Mouse (Mus musculus) heart, postnatal 10 days (tissue): ENCODE measurements around the gene Tor1aip2. TPM values are rescaled to one million over a fixed set of nuclear protein-coding genes. Genes with fewer than 3 reads are reported as not detected.

Experiments
- DNase-seq, 2 experiments: peaks; one replicate each; pipeline ENCODE4 v3.0.0; 2021
- intact Hi-C: fragments of 180-260 bp; cut with DNase I; formaldehyde crosslinking; loops from one replicate; pipeline ENCODE4 v1.15.1; 2025
- total RNA-seq, 2 experiments: library from RNA; stranded (reverse); gene quantifications; 2 replicates each; pipeline ENCODE4 v1.2.3; 2021

Tor1aip2 gene
- total RNA-seq, 2 experiments from 2014 or later: 58.8 to 62.2 TPM

DNA sequence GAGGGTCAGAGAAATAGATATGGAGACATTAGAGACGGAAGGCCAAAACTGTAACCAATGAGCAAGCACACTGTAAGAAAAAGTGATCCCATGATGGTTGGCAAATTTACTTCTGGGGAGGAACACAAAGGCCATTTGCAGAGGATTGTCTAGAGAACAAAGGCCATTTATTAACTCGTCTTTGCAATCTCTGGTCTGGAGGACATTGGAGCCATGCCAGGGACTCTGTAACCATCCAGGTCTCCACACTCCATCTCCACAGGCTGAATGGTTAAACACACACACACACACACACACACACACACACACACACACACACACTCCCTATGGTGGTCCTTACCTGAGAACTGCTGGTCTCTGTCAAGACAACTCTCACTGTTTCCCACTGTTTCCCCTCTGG lies 70.2 kb downstream of the Tor1aip2 start:
- no peak for DNase-seq
- intact Hi-C loops: no loop called here

DNA sequence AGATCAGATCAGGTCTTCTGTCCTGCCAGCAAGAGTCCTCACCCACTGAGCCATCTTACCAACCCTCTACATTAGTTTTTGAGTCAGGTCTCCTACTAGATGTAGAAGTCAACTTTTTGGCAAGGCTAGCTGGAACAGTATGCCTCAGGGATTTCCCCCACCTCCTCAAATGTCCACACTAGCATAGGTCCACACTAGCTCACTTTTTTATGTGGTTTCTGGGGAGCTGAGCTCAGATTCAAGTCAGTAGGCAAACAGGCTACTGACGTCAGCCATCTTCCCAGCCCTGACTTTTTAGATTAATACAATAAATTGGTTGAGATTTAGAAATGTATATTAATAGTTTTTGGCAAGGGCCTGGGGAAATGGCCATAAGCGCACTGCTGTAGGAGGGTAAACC lies 72.2 kb downstream of the Tor1aip2 start:
- intact Hi-C loops: no loop called here
- no peak for DNase-seq

DNA sequence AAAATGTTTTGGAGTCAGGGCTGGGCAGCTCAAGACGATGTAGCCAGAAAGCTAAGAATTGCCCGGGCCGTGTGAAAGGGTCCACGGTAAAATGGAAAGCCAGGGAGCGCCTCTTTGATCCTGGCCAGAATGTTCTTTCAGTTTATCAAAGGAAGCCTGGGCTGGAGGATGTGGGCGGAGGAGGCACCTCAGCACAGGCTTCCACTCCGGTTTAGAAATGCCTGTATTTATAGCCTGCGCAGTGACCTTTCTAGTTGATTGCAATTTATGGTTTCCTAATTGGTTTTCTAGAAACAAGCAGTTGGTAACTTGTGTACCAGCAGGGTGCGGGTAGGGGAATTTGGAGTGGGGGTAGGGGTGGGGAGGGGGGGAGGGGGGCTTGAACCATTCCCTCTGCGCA lies 73.2 kb downstream of the Tor1aip2 start:
- DNase-seq: no peak
- intact Hi-C loops: no loop called here

DNA sequence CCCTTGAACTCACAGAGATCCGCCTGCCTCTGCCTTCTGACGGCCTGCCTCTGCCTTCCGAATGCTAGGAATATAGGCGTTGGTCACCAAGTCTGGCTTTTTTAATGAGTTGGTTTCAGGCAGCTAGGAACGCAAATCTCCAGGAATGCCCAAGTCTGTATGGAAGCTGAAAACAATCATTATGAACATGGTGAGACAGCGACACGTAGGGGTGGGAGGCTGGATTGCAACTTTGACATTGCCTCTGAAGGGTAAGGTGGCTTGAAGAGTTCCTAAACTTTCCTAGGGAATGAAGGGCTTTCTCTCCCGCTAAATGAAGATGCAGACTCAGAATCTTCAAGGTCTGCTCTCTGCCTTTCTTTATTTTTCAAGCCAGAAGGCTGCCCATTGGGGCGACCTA lies 75.9 kb downstream of the Tor1aip2 start:
- DNase-seq: no peak
- intact Hi-C loops: no loop called here

DNA sequence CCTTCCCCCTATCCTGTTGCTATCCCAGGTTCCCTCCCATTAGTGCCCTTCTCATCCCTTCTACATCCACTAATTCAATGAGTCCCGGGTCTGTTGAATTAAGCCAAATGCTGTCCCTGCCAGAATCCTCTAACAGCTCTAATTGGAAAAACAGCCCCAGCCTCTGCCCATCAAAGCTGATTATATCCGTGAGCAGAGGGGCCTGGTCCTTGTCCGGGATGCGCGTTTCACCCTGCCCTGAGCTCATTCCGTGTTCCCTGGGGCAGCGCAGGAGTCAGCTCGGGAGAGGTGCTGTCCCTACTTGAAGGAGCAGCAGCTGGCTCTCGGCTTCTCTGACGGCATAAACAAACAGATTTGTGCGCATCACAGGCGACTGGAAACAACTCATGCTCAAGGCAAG lies 76.5 kb downstream of the Tor1aip2 start:
- intact Hi-C loops: no loop called here
- no peak for DNase-seq

DNA sequence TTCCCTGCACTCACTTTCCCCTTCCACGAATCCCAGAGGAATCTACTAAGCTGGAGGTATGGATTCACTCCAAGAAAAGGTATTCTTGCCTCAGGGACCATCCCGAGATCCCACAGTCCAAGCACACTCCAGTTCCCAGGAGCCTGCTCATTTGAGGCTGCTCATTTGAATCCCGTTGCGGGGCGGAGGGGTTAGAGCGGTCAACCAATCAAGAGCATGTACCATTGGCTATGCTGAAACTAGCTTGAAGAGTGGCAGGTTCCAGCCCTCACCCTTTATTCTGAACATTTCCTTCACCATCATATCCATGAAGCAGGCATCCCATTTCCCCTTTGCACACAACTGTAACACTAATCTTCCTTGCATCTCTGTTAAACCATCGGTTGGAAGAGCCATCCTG lies 76.9 kb downstream of the Tor1aip2 start:
- intact Hi-C loops: no loop called here
- no peak for DNase-seq

DNA sequence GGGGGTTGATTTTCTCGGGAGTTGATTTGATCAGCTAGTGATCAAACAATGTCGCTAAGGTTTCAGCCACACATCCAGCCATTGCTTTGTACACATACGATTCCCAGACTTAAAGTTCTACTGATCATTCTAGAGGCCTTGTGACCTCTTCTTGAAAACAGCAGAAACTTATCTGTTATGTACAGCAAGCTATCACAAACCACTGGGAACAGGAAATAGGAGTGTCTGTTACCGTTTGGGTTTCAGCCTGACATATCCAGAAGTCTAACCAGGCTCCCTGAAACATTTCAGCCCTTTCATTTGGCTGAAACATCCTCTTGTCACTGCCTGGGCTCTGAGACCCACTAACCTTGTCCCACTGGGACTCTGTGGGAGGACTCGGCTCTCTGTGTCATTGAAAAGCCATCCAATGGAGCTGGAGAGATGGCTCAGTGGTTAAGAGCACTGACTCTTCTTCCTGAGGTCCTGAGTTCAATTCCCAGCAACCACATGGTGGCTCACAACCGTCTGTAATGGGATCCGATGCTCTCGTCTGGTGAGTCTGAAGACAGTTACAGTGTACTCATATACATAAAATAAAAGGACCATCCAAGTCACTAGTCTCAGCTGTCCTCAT lies 78.8 kb downstream of the Tor1aip2 start:
- DNase-seq: peak in 1 of 2 experiments; percentile 18
- intact Hi-C loops: no loop called here

DNA sequence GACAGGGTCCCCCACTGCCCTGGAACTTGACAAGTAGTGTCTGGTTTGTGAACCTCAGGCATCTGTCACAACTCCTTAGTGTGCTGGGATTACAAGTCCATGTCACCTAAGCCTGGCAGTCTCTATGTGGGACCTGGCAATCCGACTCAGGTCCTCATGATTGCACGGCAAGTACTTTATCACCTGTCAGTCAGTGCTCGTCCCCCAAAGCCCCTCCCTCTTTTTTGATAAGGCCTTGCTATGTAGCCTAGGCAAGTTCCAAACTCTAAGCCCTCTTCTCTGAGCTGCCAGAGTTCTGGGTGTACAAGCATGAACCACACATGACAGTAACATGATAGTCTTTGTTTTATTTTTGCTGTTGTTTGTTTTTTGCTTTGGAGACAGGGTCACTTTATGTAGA lies 81.6 kb downstream of the Tor1aip2 start:
- DNase-seq: no peak
- intact Hi-C loops: no loop called here

Other genes with a start within 250 kb of the Tor1aip2 start
- 10 to 100 TPM; 64.9 to 69.7 TPM for gene Qsox1, start 222.5 kb upstream of the Tor1aip2 start, total RNA-seq
- 10 to 100 TPM; 37.3 to 41.0 TPM for gene Cep350, start 62.1 kb upstream of the Tor1aip2 start, total RNA-seq
- gene Tor1aip1, start 1.1 kb downstream of the Tor1aip2 start, total RNA-seq: 10 to 100 TPM; 65.2 to 74.2 TPM
- under 1 TPM; 0.17 TPM for gene Fam163a, start 169.6 kb downstream of the Tor1aip2 start, total RNA-seq